Mouse (Mus musculus) bone marrow macrophage, adult 2 months (primary cell): ENCODE measurements around the gene Apol8.

Source experiments
- CTCF ChIP-seq: IDR thresholded peaks from 2 replicates; pipeline ENCODE4 v1.5.1; 2012; ENCODE audit warnings: low read depth, mild to moderate bottlenecking, low read length, moderate library complexity
- POLR2A ChIP-seq: IDR thresholded peaks from 2 replicates; pipeline ENCODE4 v1.6.1; 2012; ENCODE audit warnings: mild to moderate bottlenecking, low read depth, low read length, borderline replicate concordance

DNA sequence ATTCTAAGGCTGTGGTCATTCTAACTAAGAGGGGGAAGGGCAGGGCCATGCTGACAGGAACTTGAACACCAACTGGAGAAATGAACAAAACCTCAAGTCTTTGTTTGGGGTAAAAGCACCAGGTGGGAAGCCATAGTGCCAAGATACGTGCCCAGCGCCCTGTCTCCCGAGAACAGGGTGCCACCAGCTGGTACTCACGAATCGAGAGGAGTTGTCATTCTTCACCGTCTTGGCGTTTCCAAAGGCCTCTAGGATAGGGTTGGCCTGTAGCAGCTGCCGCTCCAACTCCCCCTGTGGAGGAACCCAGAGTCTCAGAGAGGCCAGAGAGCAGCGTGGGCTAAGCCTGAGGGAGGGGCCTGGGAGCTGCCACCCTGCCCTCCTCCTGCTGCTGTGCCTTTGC lies 35.3 kb upstream of the Apol8 start:
- TF ChIP-seq POLR2A, result no peak
- no peak for TF ChIP-seq CTCF
